Mouse (Mus musculus): ENCODE measurements around the gene Olfr295.

Gene Olfr295

DNA sequence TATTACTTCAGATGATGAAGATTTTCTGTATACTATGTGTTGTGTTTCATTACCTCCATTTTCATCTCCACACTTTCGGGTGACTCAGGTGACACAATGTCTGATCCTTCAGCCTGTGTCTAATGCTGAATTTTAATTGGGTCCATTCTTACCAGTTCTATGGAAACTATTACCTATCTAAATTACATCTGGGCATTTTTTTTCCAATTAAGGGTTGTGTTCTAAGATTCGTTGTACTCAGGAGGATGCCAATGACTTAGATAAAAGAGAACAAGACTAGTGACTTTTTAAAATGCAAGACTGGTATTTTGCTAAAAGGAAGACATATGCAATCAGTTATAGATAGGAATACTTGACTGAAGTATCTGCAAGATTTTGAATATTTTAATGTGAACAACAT is at the start of gene Olfr295:
Olfr295 (plus strand) TSS at position 301 of the 400 bp plus-strand sequence.
- DNase-seq (ENCODE audit: extremely low spot score), result no peak

DNA sequence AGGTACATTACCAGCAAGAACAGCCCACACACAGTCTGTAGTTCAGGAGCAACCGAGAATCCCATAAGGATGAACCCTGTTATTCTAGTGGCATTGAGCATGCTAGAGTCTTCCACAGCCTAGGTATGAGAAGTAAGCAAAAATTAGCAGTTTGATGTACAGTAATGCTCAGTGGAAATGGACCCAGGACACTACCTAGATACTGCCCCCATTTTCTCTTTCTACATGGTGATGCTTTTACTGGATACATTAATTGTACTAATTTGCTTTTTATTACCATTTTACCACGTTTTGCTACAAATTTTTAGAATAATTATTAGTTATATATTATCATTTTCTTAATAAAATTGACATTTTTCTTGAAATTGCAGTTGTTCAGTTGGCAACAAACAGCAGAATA is 32.9 kb downstream of the Olfr295 start, which contains the start of gene Olfr294:
Olfr294 (minus strand) TSS at position 101 of the 400 bp plus-strand sequence.
- no peak for DNase-seq (ENCODE audit: extremely low spot score)
